Mouse (Mus musculus): ENCODE measurements around the gene Galk2. TPM values are rescaled to one million over a fixed set of nuclear protein-coding genes. Genes with fewer than 3 reads are reported as not detected.

Galk2 gene
- polyA plus RNA-seq, 1 experiment from 2014 or later, result 39.3 TPM

- WGBS, result 64% methylated on average over 6 of the region's 6 CpGs
- H3K4me1 ChIP-seq (ENCODE audit: insufficient read depth), result no peaks in the 10 kb centered on the region
- H3K9ac ChIP-seq, result no peak overlapping the region
- no peak overlapping the region for H3K4me3 ChIP-seq (ENCODE audit: low read depth, low read length)
- ATAC-seq (ENCODE audit: insufficient read depth), result no peak
- H3K4me2 ChIP-seq, result no peak overlapping the region
- DNase-seq, result no peak
- no peaks in the 10 kb centered on the region for H3K9me3 ChIP-seq (ENCODE audit: low read depth, low read length)
- H3K36me3 ChIP-seq (ENCODE audit: insufficient read depth), result no peaks in the 10 kb centered on the region
- H3K27me3 ChIP-seq (ENCODE audit: insufficient read depth, low read length), result no peaks in the 10 kb centered on the region
- TF ChIP-seq CTCF (IDR thresholded peaks at IDR 0.05; ENCODE audit: low read depth), result no peak
- H3K27ac ChIP-seq (ENCODE audit: low read depth), result no peak overlapping the region
Observed at GRCm38 (mm10) chr2:125941111-125941785, 82.3 kb downstream of the Galk2 start.

- H3K9me3 ChIP-seq (ENCODE audit: low read depth, low read length), result no peaks in the 10 kb centered on the region
- no peak overlapping the region for H3K4me2 ChIP-seq
- H3K36me3 ChIP-seq (ENCODE audit: insufficient read depth), result no peaks in the 10 kb centered on the region
- H3K27me3 ChIP-seq (ENCODE audit: insufficient read depth, low read length), result no peaks in the 10 kb centered on the region
- DNase-seq (no peak), ATAC-seq (ENCODE audit: insufficient read depth) (no peak)
- TF ChIP-seq CTCF (IDR thresholded peaks at IDR 0.05; ENCODE audit: low read depth), result no peak
- 52% methylated on average over 1 of the region's 1 CpGs for WGBS
- H3K4me3 ChIP-seq (ENCODE audit: low read depth, low read length), result no peak overlapping the region
- H3K9ac ChIP-seq, result no peak overlapping the region
- no peaks in the 10 kb centered on the region for H3K4me1 ChIP-seq (ENCODE audit: insufficient read depth)
- no peak overlapping the region for H3K27ac ChIP-seq (ENCODE audit: low read depth)
Observed at GRCm38 (mm10) chr2:125943301-125943700, 84.4 kb downstream of the Galk2 start.

DNA sequence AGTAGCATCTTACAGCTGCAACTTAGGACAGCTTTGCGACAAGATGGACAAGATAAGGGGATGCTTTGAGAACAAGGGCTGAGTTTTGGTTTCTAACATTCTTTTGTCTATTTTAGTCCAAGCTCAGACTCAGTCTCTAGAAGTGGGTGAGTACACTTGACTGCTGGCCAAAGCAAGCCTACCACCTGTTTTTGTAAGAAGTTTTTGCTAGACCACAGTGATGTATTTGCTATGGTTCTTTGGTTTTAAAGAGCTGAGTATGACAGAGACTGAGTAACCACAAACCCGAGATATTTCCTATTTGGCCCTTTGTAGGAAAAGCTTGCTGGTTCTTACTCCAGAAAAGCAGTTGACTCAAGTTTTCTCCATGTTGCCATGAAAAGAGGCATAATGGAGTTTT is 89.3 kb downstream of the Galk2 start:
- DNase-seq, result no peak

DNA sequence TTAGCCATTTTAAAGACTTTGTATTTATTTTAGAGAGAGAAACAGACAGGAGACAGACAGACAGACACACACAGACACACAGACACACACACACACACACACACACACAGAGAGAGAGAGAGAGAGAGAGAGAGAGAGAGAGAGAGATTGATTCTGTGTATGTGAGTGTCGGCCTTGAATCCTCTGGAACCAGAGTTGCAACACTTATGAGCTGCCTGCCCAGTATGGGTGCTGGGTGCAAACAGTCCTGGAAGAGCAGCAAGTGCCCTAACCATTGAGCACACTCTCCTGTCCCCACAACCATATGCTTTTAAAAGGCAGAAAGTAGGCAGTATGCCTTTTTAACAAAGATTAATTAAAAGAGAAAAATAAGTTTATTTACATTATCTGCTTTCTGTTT is 109.9 kb downstream of the Galk2 start:
- no peak for TF ChIP-seq CTCF (IDR thresholded peaks at IDR 0.05; ENCODE audit: low read depth)
- ATAC-seq (ENCODE audit: insufficient read depth) (no peak), DNase-seq (no peak)
- Histone ChIP-seq H3K9ac (no peak overlapping the region), H3K27me3 (ENCODE audit: insufficient read depth, low read length) (no peaks in the 10 kb centered on the region), H3K36me3 (ENCODE audit: insufficient read depth) (no peaks in the 10 kb centered on the region), H3K4me3 (ENCODE audit: low read depth, low read length) (no peak overlapping the region), H3K4me1 (ENCODE audit: insufficient read depth) (no peaks in the 10 kb centered on the region), H3K27ac (ENCODE audit: low read depth) (no peak overlapping the region), H3K4me2 (no peak overlapping the region), H3K9me3 (ENCODE audit: low read depth, low read length) (no peaks in the 10 kb centered on the region)
- WGBS, result 82% methylated on average over 1 of the region's 1 CpGs

More for the DNA sequence above, 89.3 kb downstream of the Galk2 start:
- no peak overlapping the region for H3K27ac ChIP-seq (ENCODE audit: low read depth)
- no peak for ATAC-seq (ENCODE audit: insufficient read depth)
- H3K4me1 ChIP-seq (ENCODE audit: insufficient read depth), result no peaks in the 10 kb centered on the region
- no peak overlapping the region for H3K4me2 ChIP-seq
- 92% methylated on average over 2 of the region's 2 CpGs for WGBS
- no peaks in the 10 kb centered on the region for H3K9me3 ChIP-seq (ENCODE audit: low read depth, low read length)
- H3K36me3 ChIP-seq (ENCODE audit: insufficient read depth), result peaks cover 9% of the 10 kb centered on the region; the same call in 1 of the 2 replicates
- H3K27me3 ChIP-seq (ENCODE audit: insufficient read depth, low read length), result no peaks in the 10 kb centered on the region
- TF ChIP-seq CTCF (IDR thresholded peaks at IDR 0.05; ENCODE audit: low read depth), result no peak
- H3K4me3 ChIP-seq (ENCODE audit: low read depth, low read length), result no peak overlapping the region
- H3K9ac ChIP-seq, result no peak overlapping the region

DNA sequence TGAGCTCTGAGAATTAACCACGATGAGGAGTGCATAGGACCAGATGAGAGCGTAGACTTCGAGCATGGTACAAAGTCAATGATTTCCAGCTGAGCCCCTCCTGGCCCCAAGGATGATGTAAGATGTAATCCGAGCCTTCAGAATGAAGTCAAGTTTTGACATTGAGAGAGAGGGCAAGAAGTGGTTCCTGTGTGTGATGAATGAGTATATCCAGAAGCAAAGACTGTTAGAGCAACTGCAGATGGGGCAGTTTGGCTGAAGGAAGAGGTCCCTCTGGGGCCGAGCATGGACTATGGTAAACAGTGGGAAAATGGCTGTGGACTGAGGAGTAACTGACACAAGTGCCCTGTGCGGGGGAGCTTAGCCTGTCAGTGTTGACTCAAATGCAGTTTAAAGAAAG is 114.3 kb downstream of the Galk2 start:
- 23% methylated on average over 6 of the region's 6 CpGs for WGBS
- H3K4me2 ChIP-seq, result no peak overlapping the region
- DNase-seq (peak; percentile 52), ATAC-seq (ENCODE audit: insufficient read depth) (peak; percentile 69)
- H3K27ac ChIP-seq (ENCODE audit: low read depth), result no peak overlapping the region
- no peak overlapping the region for H3K4me3 ChIP-seq (ENCODE audit: low read depth, low read length)
- H3K9me3 ChIP-seq (ENCODE audit: low read depth, low read length), result no peaks in the 10 kb centered on the region
- H3K36me3 ChIP-seq (ENCODE audit: insufficient read depth), result no peaks in the 10 kb centered on the region
- no peaks in the 10 kb centered on the region for H3K4me1 ChIP-seq (ENCODE audit: insufficient read depth)
- no peaks in the 10 kb centered on the region for H3K27me3 ChIP-seq (ENCODE audit: insufficient read depth, low read length)
- TF ChIP-seq CTCF (IDR thresholded peaks at IDR 0.05; ENCODE audit: low read depth), result no peak
- no peak overlapping the region for H3K9ac ChIP-seq

GRCm38 (mm10) chr2:125975206-125975605 is 116.3 kb downstream of the Galk2 start:
- no peaks in the 10 kb centered on the region for H3K4me1 ChIP-seq (ENCODE audit: insufficient read depth)
- TF ChIP-seq CTCF (IDR thresholded peaks at IDR 0.05; ENCODE audit: low read depth), result no peak
- DNase-seq (no peak), ATAC-seq (ENCODE audit: insufficient read depth) (no peak)
- no peak overlapping the region for H3K4me3 ChIP-seq (ENCODE audit: low read depth, low read length)
- no peaks in the 10 kb centered on the region for H3K36me3 ChIP-seq (ENCODE audit: insufficient read depth)
- H3K9ac ChIP-seq, result no peak overlapping the region
- no peaks in the 10 kb centered on the region for H3K27me3 ChIP-seq (ENCODE audit: insufficient read depth, low read length)
- WGBS, result 86% methylated on average over 10 of the region's 10 CpGs
- H3K4me2 ChIP-seq, result no peak overlapping the region
- H3K9me3 ChIP-seq (ENCODE audit: low read depth, low read length), result no peaks in the 10 kb centered on the region
- H3K27ac ChIP-seq (ENCODE audit: low read depth), result no peak overlapping the region

DNA sequence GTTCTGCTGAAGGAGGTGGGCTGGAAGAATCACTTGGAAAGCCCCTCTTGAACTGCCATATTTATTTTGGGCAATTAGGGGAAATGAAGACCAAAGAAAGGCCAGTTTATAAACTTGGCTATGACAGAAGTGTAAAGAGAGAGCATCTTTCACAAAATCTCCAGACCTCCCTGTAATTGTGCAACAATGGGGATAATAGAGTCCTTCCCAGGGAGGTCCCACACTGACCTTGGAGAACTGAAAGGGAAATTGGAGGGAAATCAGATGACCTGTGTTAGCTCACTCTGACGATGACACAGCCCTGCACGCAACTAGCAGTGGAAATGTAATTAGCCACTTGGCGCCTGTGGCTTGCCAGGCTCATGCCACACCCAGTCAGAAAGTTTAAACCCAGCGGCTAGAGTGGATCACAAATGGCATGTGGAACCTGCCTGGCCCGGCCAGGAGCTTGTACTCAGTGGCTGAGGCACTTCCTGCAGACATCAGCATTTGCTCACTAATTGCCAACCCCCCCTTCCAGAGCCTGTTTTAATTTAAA is 117.0 kb downstream of the Galk2 start:
- TF ChIP-seq CTCF (IDR thresholded peaks at IDR 0.05; ENCODE audit: low read depth), result no peak
- 58% methylated on average over 5 of the region's 5 CpGs for WGBS
- no peaks in the 10 kb centered on the region for H3K36me3 ChIP-seq (ENCODE audit: insufficient read depth)
- no peak overlapping the region for H3K4me3 ChIP-seq (ENCODE audit: low read depth, low read length)
- DNase-seq (no peak), ATAC-seq (ENCODE audit: insufficient read depth) (peak; percentile 17; the same call in 1 of the 2 replicates)
- no peak overlapping the region for H3K4me2 ChIP-seq
- H3K27ac ChIP-seq (ENCODE audit: low read depth), result no peak overlapping the region
- H3K27me3 ChIP-seq (ENCODE audit: insufficient read depth, low read length), result no peaks in the 10 kb centered on the region
- H3K4me1 ChIP-seq (ENCODE audit: insufficient read depth), result no peaks in the 10 kb centered on the region
- H3K9ac ChIP-seq, result no peak overlapping the region
- no peaks in the 10 kb centered on the region for H3K9me3 ChIP-seq (ENCODE audit: low read depth, low read length)

Data from lung, embryonic 14.5 days (tissue).